Mouse (Mus musculus) limb, embryonic 14.5 days (tissue): ENCODE data around the gene Zfp871. TPM values are rescaled to one million over a fixed set of nuclear protein-coding genes. Genes with fewer than 3 reads are reported as not detected.

Experiments
- ATAC-seq: fragments of 200-750 bp; cut with Nextera tagmentation; 2 replicates; pipeline ENCODE4 v1.8.0; 2017; ENCODE audit warnings: low read depth, moderate number of reproducible peaks, moderate TSS enrichment; ENCODE audit not compliant: low FRiP score
- DNase-seq: peaks from one replicate; pipeline ENCODE4 v3.0.0-alpha.2; 2015; ENCODE audit warnings: low spot score
- H3K27ac ChIP-seq: fragments of 300-500 bp; sonication (generic); replicated peaks from 2 replicates; pipeline ENCODE4 v1.5.1; 2014; ENCODE audit warnings: low read depth, mild to moderate bottlenecking, low read length, moderate library complexity, mixed read lengths
- H3K27me3 ChIP-seq: fragments of 300-500 bp; sonication (generic); 2 replicates; pipeline ENCODE4 v1.6.1; 2014; ENCODE audit warnings: low read length, mixed read lengths; ENCODE audit not compliant: control insufficient read depth, insufficient read depth
- H3K36me3 ChIP-seq: fragments of 300-500 bp; sonication (generic); 2 replicates; pipeline ENCODE4 v1.6.1; 2014; ENCODE audit warnings: mild to moderate bottlenecking, low read length, moderate library complexity, mixed read lengths; ENCODE audit not compliant: control insufficient read depth, insufficient read depth
- H3K4me1 ChIP-seq: fragments of 300-500 bp; sonication (generic); 2 replicates; pipeline ENCODE4 v1.6.1; 2014; ENCODE audit warnings: antibody characterized with exemption, low read length, mixed read lengths; ENCODE audit not compliant: control insufficient read depth, insufficient read depth
- H3K4me2 ChIP-seq: fragments of 300-500 bp; sonication (generic); replicated peaks from 2 replicates; pipeline ENCODE4 v1.6.1; 2014; ENCODE audit warnings: low read depth, mild to moderate bottlenecking, low read length, moderate library complexity; ENCODE audit not compliant: severe bottlenecking
- H3K4me3 ChIP-seq: fragments of 300-500 bp; sonication (generic); replicated peaks from 2 replicates; pipeline ENCODE4 v1.5.1; 2014; ENCODE audit warnings: low read length
- H3K9ac ChIP-seq: fragments of 300-500 bp; sonication (generic); 2 replicates; pipeline ENCODE4 v1.6.1; 2014; ENCODE audit warnings: mild to moderate bottlenecking, low read depth, low read length, moderate library complexity; ENCODE audit not compliant: severe bottlenecking
- H3K9me3 ChIP-seq: fragments of 300-500 bp; sonication (generic); 2 replicates; pipeline ENCODE4 v1.6.1; 2016; ENCODE audit warnings: low read length; ENCODE audit not compliant: control insufficient read depth
- POLR2A ChIP-seq: fragments of 200-500 bp; IDR thresholded peaks from 2 replicates; pipeline ENCODE4 v1.8.0; 2012; ENCODE audit warnings: inconsistent platforms, mild to moderate bottlenecking, moderate library complexity, borderline replicate concordance; ENCODE audit not compliant: insufficient read depth, insufficient read length; ENCODE audit errors: extremely low read depth
- WGBS: fragments of 180-500 bp; shearing (Covaris S2); extraction: QIAGEN DNeasy Blood & Tissue Kit; methylation state at CpG from one replicate; pipeline ENCODE4 v1.1.7; 2014; 5-methylcytosine and 5-hydroxymethylcytosine counted together
- polyA plus RNA-seq, 2 experiments: library from polyadenylated mRNA; depleted of rRNA in 1 of 2; stranded (reverse) in 1 of 2; unstranded in 1 of 2; fragments of >200 nt; fragmentation: Nextera tagmentation in 1 of 2; extraction: Ambion mirVana in 1 of 2; gene quantifications; 2 replicates each; pipeline versions ENCODE4 v1.2.1 to v1.2.3; 2012 to 2014

The Zfp871 gene
- polyA plus RNA-seq (2012; rRNA removed), result 24.9 and 33.2 TPM in 2 replicates
- polyA plus RNA-seq (2014; fragmentation: Nextera tagmentation; extraction: Ambion mirVana), result 46.7 and 50.4 TPM in 2 replicates

GRCm38 (mm10) chr17:32788094-32788559, at the start of gene Zfp871:
Zfp871 (minus strand) TSS chr17:32788287.
- Histone ChIP-seq H3K4me2 (peak within 1 kb of the TSS; percentile 63), H3K9ac (peak within 1 kb of the TSS; percentile 92), H3K27me3 (no peaks in the 10 kb centered on the region), H3K9me3 (no peaks in the 10 kb centered on the region), H3K4me3 (peak within 1 kb of the TSS; percentile 82), H3K4me1 (peaks cover 17% of the 10 kb centered on the region), H3K36me3 (peaks cover 31% of the 10 kb centered on the region), H3K27ac (peak within 1 kb of the TSS; percentile 86)
- peak; percentile 98 for ATAC-seq
- peak; percentile 69; the same call in 1 of the 2 replicates for TF ChIP-seq POLR2A
- under 1% methylated on average over 22 of the region's 22 CpGs for WGBS
- peak; percentile 92 for DNase-seq

- Histone ChIP-seq H3K4me1 (peaks cover 5% of the 10 kb centered on the region; the same call in 1 of the 2 replicates), H3K27ac (no peak overlapping the region), H3K36me3 (peaks cover 13% of the 10 kb centered on the region), H3K4me3 (peak overlapping the region; percentile 85), H3K4me2 (peak overlapping the region; percentile 79), H3K27me3 (no peaks in the 10 kb centered on the region), H3K9me3 (no peaks in the 10 kb centered on the region), H3K9ac (no peak overlapping the region; the same call in 1 of the 2 replicates)
- DNase-seq, result no peak
- ATAC-seq, result no peak; the same call in 1 of the 2 replicates
- 24% methylated on average over 3 of the region's 3 CpGs for WGBS
- no peak for TF ChIP-seq POLR2A
Observed at GRCm38 (mm10) chr17:32830418-32830782, 42.3 kb upstream of the Zfp871 start.

- peak; percentile 41; the same call in 1 of the 2 replicates for TF ChIP-seq POLR2A
- H3K4me3 ChIP-seq, result peak within 1 kb of the TSS; percentile 85
- DNase-seq, result peak; percentile 91
- WGBS, result 2% methylated on average over 34 of the region's 35 CpGs
- H3K27ac ChIP-seq, result peak within 1 kb of the TSS; percentile 61; the same call in 1 of the 2 replicates
- H3K4me2 ChIP-seq, result peak within 1 kb of the TSS; percentile 79
- H3K27me3 ChIP-seq, result no peaks in the 10 kb centered on the region
- peaks cover 5% of the 10 kb centered on the region; the same call in 1 of the 2 replicates for H3K4me1 ChIP-seq
- peak; percentile 98 for ATAC-seq
- H3K9me3 ChIP-seq, result no peaks in the 10 kb centered on the region
- H3K9ac ChIP-seq, result peak within 1 kb of the TSS; percentile 96
- peaks cover 20% of the 10 kb centered on the region for H3K36me3 ChIP-seq
Observed at GRCm38 (mm10) chr17:32829540-32830417, 41.7 kb upstream of the Zfp871 start, which contains the start of gene Zfp799. Zfp799 (minus strand) TSS chr17:32830261.

- DNase-seq, result no peak
- Histone ChIP-seq H3K4me3 (no peak overlapping the region), H3K4me1 (no peaks in the 10 kb centered on the region), H3K9ac (no peak overlapping the region), H3K27me3 (no peaks in the 10 kb centered on the region), H3K4me2 (no peak overlapping the region), H3K36me3 (peaks cover 43% of the 10 kb centered on the region), H3K9me3 (no peaks in the 10 kb centered on the region), H3K27ac (no peak overlapping the region)
- WGBS, result 87% methylated on average over 1 of the region's 1 CpGs
- TF ChIP-seq POLR2A, result no peak
- no peak for ATAC-seq
Observed at GRCm38 (mm10) chr17:32816074-32816784, 28.1 kb upstream of the Zfp871 start.

GRCm38 (mm10) chr17:32814136-32814535, 26.0 kb upstream of the Zfp871 start:
- H3K4me1 ChIP-seq, result no peaks in the 10 kb centered on the region; the same call in 1 of the 2 replicates
- no peak overlapping the region for H3K27ac ChIP-seq
- H3K4me3 ChIP-seq, result no peak overlapping the region
- peaks cover 25% of the 10 kb centered on the region for H3K36me3 ChIP-seq
- no peak overlapping the region for H3K9ac ChIP-seq
- no peak overlapping the region for H3K4me2 ChIP-seq
- DNase-seq (no peak), ATAC-seq (no peak)
- H3K27me3 ChIP-seq, result no peaks in the 10 kb centered on the region
- no peak for TF ChIP-seq POLR2A
- no peaks in the 10 kb centered on the region for H3K9me3 ChIP-seq
- WGBS, result 86% methylated on average over 7 of the region's 7 CpGs
